Mouse (Mus musculus) kidney, postnatal 4 days (tissue): Measurements from ENCODE around the gene Serinc4.
A peak's percentile ranks its signal among the peaks of the same experiment; 100 is the strongest.

ENCODE experiments used
- DNase-seq, 2 experiments: peaks; one replicate each; pipeline ENCODE4 v3.0.0; 2021; ENCODE audit warnings: mixed read lengths in 2 of 2

Gene Serinc4

GRCm38 (mm10) chr2:121447006-121447405, 9.6 kb downstream of the Serinc4 start:
- no peak for DNase-seq

- DNase-seq: no peak
Observed at GRCm38 (mm10) chr2:121446506-121446905, 10.1 kb downstream of the Serinc4 start.

- no peak for DNase-seq
Observed at GRCm38 (mm10) chr2:121445117-121445516, 11.5 kb downstream of the Serinc4 start.

GRCm38 (mm10) chr2:121444178-121444577, 12.4 kb downstream of the Serinc4 start, which contains the start of gene Ell3:
Ell3 (minus strand) TSS chr2:121444278.
- no peak for DNase-seq

GRCm38 (mm10) chr2:121443068-121443349, 13.6 kb downstream of the Serinc4 start:
- no peak for DNase-seq

GRCm38 (mm10) chr2:121442259-121443067, 14.1 kb downstream of the Serinc4 start:
- peak; percentile 84 to 88 for DNase-seq

GRCm38 (mm10) chr2:121441800-121442199, 14.8 kb downstream of the Serinc4 start:
- DNase-seq: peak in 1 of 2 experiments; percentile 12

- no peak for DNase-seq
Observed at GRCm38 (mm10) chr2:121440834-121441605, 15.6 kb downstream of the Serinc4 start.

- peak in 1 of 2 experiments; percentile 27 for DNase-seq
Observed at GRCm38 (mm10) chr2:121439746-121440145, 16.8 kb downstream of the Serinc4 start.

- no peak for DNase-seq
Observed at GRCm38 (mm10) chr2:121434854-121435253, 21.7 kb downstream of the Serinc4 start.

- no peak for DNase-seq
Observed at GRCm38 (mm10) chr2:121425890-121426289, 30.7 kb downstream of the Serinc4 start.

GRCm38 (mm10) chr2:121423166-121423565, 33.4 kb downstream of the Serinc4 start:
- no peak for DNase-seq

- DNase-seq: no peak
Observed at GRCm38 (mm10) chr2:121418476-121418875, 38.1 kb downstream of the Serinc4 start.

- no peak for DNase-seq
Observed at GRCm38 (mm10) chr2:121416356-121416755, 40.2 kb downstream of the Serinc4 start.

GRCm38 (mm10) chr2:121415591-121415990, 41.0 kb downstream of the Serinc4 start:
- DNase-seq: no peak

GRCm38 (mm10) chr2:121415103-121415502, 41.5 kb downstream of the Serinc4 start:
- DNase-seq: no peak

GRCm38 (mm10) chr2:121414139-121414685, 42.4 kb downstream of the Serinc4 start:
- DNase-seq: no peak

GRCm38 (mm10) chr2:121413387-121414042, 43.1 kb downstream of the Serinc4 start, which contains the start of the genes Pdia3 and Catsper2:
Pdia3 (plus strand) TSS chr2:121413775.
Catsper2 (minus strand) TSS chr2:121413792.
- peak; percentile 96 to 98 for DNase-seq

GRCm38 (mm10) chr2:121412843-121413386, 43.7 kb downstream of the Serinc4 start:
- peak in 1 of 2 experiments; percentile 3 for DNase-seq

GRCm38 (mm10) chr2:121408160-121408559, 48.4 kb downstream of the Serinc4 start:
- peak; percentile 38 to 54 for DNase-seq

- DNase-seq: no peak
Observed at GRCm38 (mm10) chr2:121403296-121403695, 53.3 kb downstream of the Serinc4 start.

GRCm38 (mm10) chr2:121396624-121397023, 60.0 kb downstream of the Serinc4 start:
- peak; percentile 92 to 94 for DNase-seq
